Mouse (Mus musculus) frontal cortex, adult (tissue): ENCODE results near the gene Ccnb2.

Source experiments
- ATAC-seq: cut with Nextera tagmentation; 2 replicates; pipeline ENCODE4 v1.9.2; 2017; ENCODE audit warnings: mild to moderate bottlenecking, moderate library complexity, mixed read lengths; ENCODE audit not compliant: low TSS enrichment

Ccnb2 gene

GRCm38 (mm10) chr9:70384494-70384893 is 36.9 kb downstream of the Ccnb2 start:
- no peak for ATAC-seq

- no peak for ATAC-seq
Observed at GRCm38 (mm10) chr9:70383750-70384149, 37.6 kb downstream of the Ccnb2 start.

GRCm38 (mm10) chr9:70382091-70382490 is 39.3 kb downstream of the Ccnb2 start:
- ATAC-seq: no peak

DNA sequence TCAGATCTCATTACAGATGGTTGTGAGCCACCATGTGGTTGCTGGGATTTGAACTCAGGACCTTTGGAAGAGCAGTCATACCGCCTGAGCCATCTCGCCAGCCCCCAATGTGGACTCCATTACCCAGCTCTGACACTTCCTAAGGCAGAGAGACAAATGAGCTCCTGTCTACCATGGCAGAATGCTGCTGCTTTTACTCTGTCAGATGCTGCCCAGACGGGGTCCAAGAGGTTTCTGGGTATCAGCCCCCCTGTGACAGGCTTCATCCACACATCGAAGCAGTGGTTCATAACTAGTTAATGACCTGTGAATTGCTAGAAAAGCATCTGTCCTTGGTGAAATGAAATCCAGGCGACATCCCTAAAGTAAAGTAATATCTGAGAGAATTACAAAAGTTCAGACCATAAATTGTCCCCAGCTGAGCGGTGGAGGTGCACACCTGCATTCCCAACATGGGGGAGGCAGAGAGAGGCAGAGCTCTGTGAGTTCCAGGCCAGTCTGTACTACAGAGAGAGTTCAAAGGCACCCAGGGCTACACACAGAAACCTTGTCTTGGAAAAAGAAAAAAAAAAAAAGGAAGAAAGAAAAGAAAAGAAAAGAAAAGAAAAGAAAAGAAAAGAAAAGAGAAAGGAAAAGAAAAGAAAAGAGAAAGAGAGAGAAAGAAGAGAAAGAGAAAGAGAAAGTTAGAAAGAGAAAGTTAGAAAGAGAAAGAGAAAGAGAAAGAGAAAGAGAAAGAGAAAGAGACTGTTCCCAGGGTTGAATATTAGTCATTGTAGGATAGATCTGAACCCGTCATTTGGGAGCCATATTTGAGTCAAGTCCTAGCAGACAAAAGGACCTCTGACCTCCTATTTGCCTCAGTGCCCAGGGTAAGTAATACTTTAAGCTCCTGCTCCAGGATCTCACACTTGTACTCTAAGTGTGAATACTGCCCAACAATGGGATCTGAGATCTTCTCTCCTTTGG is 41.6 kb downstream of the Ccnb2 start:
- no peak for ATAC-seq

DNA sequence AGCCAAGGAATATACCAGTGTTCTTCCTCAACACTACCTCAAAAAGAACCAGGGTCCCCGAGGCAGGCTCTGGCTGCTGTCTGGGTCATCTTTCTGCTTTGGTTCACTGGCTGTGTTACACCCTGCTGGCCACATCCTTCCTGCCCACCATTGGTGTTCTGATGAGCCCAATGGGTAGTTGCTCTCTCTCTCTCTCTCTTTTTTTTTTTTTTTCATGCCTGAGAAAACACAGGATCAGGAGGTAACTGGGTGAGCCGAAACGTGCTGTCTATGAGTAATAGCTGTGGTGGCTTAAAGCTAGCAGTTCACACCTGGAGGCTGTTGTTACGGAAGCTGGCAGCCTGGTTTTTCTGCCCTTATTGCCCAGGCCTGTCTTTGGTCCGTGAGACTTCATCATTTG is 49.7 kb downstream of the Ccnb2 start:
- ATAC-seq: no peak

- peak; percentile 74 for ATAC-seq
Observed at GRCm38 (mm10) chr9:70366898-70367297, 54.4 kb downstream of the Ccnb2 start.

DNA sequence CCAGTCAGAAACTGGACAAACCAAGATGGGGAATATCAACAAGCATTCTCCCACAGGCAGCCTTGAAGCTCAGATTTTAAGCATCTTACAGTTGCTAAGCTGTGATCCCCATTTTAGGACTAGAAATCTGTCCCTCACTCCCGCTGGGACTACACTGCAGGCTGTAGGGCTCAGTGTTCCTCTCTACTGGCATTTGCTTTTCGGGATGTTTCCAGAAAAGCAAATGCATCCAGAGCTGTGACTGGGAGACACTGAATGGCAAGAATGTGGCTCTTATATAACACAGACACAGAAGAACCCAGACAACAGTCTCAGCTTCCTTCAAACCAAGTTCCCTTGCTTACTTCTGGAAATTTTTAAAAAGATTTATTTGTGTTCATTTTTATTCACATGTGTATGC is 55.4 kb downstream of the Ccnb2 start:
- peak; percentile 58 for ATAC-seq

DNA sequence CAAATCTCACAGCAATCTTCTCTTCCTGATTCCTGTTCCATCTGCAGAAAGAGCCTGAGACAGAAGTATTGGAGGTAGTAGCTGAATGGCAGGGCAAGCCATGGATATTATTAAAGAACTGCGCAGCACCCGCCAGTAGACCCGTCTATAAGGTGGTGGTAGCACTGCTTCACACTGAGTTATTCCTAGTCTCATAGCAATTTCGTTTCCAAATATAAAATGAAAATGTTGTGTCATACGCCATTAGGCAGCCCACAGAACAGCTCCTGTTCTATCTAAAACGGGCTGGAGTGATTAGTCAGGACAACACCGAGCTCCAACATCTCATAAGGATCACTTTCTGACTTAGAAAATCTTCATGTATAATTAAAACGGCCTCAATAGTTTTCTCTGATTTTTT is 56.6 kb downstream of the Ccnb2 start:
- peak; percentile 65 for ATAC-seq

GRCm38 (mm10) chr9:70359402-70360131 is 61.8 kb downstream of the Ccnb2 start:
- ATAC-seq: peak; percentile 85
